Mouse (Mus musculus) midbrain, postnatal 0 days (tissue): ENCODE data around the gene Tbxa2r. TPM values are rescaled to one million over a fixed set of nuclear protein-coding genes. Genes with fewer than 3 reads are reported as not detected.

Source experiments
- ATAC-seq: fragments of 200-750 bp; cut with Nextera tagmentation; 2 replicates; pipeline ENCODE4 v1.8.0; 2017; ENCODE audit warnings: moderate number of reproducible peaks, mild to moderate bottlenecking, moderate TSS enrichment, moderate library complexity; ENCODE audit not compliant: low FRiP score
- DNase-seq: peaks from one replicate; pipeline ENCODE4 v3.0.0-alpha.2; 2015; ENCODE audit warnings: low spot score
- H3K27ac ChIP-seq: fragments of 300-500 bp; sonication (generic); 2 replicates; pipeline ENCODE4 v1.5.1; 2014; ENCODE audit warnings: low read depth, mild to moderate bottlenecking, low read length, mixed read lengths
- H3K27me3 ChIP-seq: fragments of 300-500 bp; sonication (generic); 2 replicates; pipeline ENCODE4 v1.6.1; 2014; ENCODE audit warnings: low read length, control low read depth, mixed read lengths; ENCODE audit not compliant: insufficient read depth
- H3K36me3 ChIP-seq: fragments of 300-500 bp; sonication (generic); 2 replicates; pipeline ENCODE4 v1.6.1; 2014; ENCODE audit warnings: low read length, control low read depth, mixed read lengths; ENCODE audit not compliant: insufficient read depth
- H3K4me1 ChIP-seq: fragments of 300-500 bp; sonication (generic); 2 replicates; pipeline ENCODE4 v1.6.1; 2014; ENCODE audit warnings: mild to moderate bottlenecking, control low read depth, antibody characterized with exemption, low read length, mixed read lengths; ENCODE audit not compliant: insufficient read depth
- H3K4me2 ChIP-seq: fragments of 300-500 bp; sonication (generic); 2 replicates; pipeline ENCODE4 v1.6.1; 2014; ENCODE audit warnings: low read depth, mild to moderate bottlenecking, low read length, mixed read lengths; ENCODE audit not compliant: poor library complexity, severe bottlenecking
- H3K4me3 ChIP-seq: fragments of 300-500 bp; sonication (generic); 2 replicates; pipeline ENCODE4 v1.5.1; 2014; ENCODE audit warnings: low read depth, mild to moderate bottlenecking, low read length, moderate library complexity
- H3K9ac ChIP-seq: fragments of 300-500 bp; sonication (generic); replicated peaks from 2 replicates; pipeline ENCODE4 v1.6.1; 2014; ENCODE audit warnings: mild to moderate bottlenecking, low read length, moderate library complexity, mixed read lengths; ENCODE audit not compliant: poor library complexity, severe bottlenecking
- H3K9me3 ChIP-seq: fragments of 300-500 bp; sonication (generic); 2 replicates; pipeline ENCODE4 v1.6.1; 2016; ENCODE audit warnings: low read length, control low read depth
- CTCF ChIP-seq: IDR thresholded peaks from 2 replicates; pipeline ENCODE4 v1.5.1; 2016; ENCODE audit warnings: antibody characterized with exemption, mild to moderate bottlenecking
- WGBS: fragments of 180-500 bp; shearing (Covaris S2); extraction: QIAGEN DNeasy Blood & Tissue Kit; methylation state at CpG from one replicate; pipeline ENCODE4 v1.1.7; 2014; 5-methylcytosine and 5-hydroxymethylcytosine counted together
- polyA plus RNA-seq: library from polyadenylated mRNA; unstranded; fragments of >200 nt; fragmentation: Nextera tagmentation; extraction: Ambion mirVana; gene quantifications from 2 replicates; pipeline ENCODE4 v1.2.1, GENCODE M21; 2015
- total RNA-seq: library from RNA; depleted of rRNA; stranded (reverse); fragments of >200 nt; gene quantifications from 2 replicates; pipeline ENCODE4 v1.2.3, GENCODE M21; 2014

The Tbxa2r gene
- total and polyA plus RNA-seq, 2 experiments from 2014 or later = 3.8 to 7.0 TPM

GRCm38 (mm10) chr10:81287513-81288157, 40.9 kb upstream of the Tbxa2r start:
- H3K4me2 ChIP-seq = no peak overlapping the region
- no peaks in the 10 kb centered on the region for H3K36me3 ChIP-seq
- H3K27ac ChIP-seq = no peak overlapping the region
- H3K4me1 ChIP-seq = no peaks in the 10 kb centered on the region
- H3K27me3 ChIP-seq = no peaks in the 10 kb centered on the region
- 65% methylated on average over 8 of the region's 8 CpGs for WGBS
- no peaks in the 10 kb centered on the region for H3K9me3 ChIP-seq
- TF ChIP-seq CTCF = peak; percentile 80
- no peak overlapping the region for H3K9ac ChIP-seq
- DNase-seq (no peak), ATAC-seq (no peak)
- no peak overlapping the region for H3K4me3 ChIP-seq

DNA sequence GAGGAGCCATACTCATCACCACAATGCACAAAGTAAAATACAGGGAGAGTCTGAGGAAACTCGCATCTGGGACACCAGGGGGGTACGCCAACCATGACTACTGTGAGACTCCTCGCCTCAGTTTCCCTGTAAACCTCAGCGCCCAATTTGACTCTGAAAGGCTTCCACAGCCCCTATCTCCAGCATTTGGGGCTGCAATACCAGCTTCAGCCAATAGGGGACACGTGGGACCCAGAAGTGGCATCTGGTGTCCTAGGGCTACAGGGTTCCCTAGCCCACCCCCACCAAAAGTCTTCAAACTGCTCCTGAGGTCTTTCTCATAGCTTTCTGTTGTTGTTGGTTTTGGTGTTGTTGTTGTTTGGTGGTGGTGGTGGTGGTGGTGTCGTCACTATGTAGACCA, 39.9 kb upstream of the Tbxa2r start:
- H3K4me3 ChIP-seq = no peak overlapping the region
- no peak for DNase-seq
- no peaks in the 10 kb centered on the region for H3K27me3 ChIP-seq
- no peaks in the 10 kb centered on the region for H3K9me3 ChIP-seq
- no peak overlapping the region for H3K9ac ChIP-seq
- H3K27ac ChIP-seq = no peak overlapping the region
- TF ChIP-seq CTCF = peak; percentile 62
- 0 out of 2 replicates have a peak, but pooled peaks cover under 1% of the 10 kb centered on the region for H3K4me1 ChIP-seq
- ATAC-seq = no peak
- no peaks in the 10 kb centered on the region for H3K36me3 ChIP-seq
- no peak overlapping the region for H3K4me2 ChIP-seq
- 42% methylated on average over 6 of the region's 6 CpGs for WGBS

DNA sequence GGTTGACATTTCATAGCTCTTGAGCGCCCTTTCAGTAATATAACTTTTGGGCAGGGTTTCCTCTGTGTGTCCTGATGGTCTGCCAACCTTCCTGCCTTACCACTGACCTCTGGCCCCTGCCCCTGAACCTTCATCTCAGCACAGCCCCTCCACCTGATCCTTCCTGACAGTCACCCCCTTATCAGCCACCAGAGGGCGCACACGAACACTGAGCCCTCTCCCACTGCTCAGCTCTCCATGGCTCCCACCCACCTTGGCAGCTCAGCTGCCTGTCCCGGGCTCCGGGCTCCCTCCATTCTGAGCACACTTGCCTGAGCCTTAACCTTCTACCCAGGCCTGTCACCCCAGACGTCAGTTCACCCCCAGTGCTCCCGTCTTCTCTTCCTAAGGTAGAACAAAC, 39.3 kb upstream of the Tbxa2r start:
- DNase-seq = peak; percentile 73
- Histone ChIP-seq H3K4me3 (no peak overlapping the region), H3K9ac (no peak overlapping the region), H3K4me1 (peaks cover 7% of the 10 kb centered on the region), H3K9me3 (no peaks in the 10 kb centered on the region), H3K4me2 (no peak overlapping the region), H3K27me3 (no peaks in the 10 kb centered on the region), H3K36me3 (no peaks in the 10 kb centered on the region), H3K27ac (no peak overlapping the region)
- TF ChIP-seq CTCF = peak; percentile 93
- 5% methylated on average over 7 of the region's 7 CpGs for WGBS
- no peak for ATAC-seq

GRCm38 (mm10) chr10:81289811-81290210, 38.7 kb upstream of the Tbxa2r start:
- Histone ChIP-seq H3K27ac (no peak overlapping the region), H3K27me3 (no peaks in the 10 kb centered on the region), H3K36me3 (no peaks in the 10 kb centered on the region), H3K4me3 (no peak overlapping the region), H3K9me3 (no peaks in the 10 kb centered on the region), H3K9ac (no peak overlapping the region), H3K4me2 (no peak overlapping the region), H3K4me1 (peaks cover 13% of the 10 kb centered on the region)
- DNase-seq (no peak), ATAC-seq (no peak)
- no peak for TF ChIP-seq CTCF
- WGBS = 60% methylated on average over 14 of the region's 14 CpGs

DNA sequence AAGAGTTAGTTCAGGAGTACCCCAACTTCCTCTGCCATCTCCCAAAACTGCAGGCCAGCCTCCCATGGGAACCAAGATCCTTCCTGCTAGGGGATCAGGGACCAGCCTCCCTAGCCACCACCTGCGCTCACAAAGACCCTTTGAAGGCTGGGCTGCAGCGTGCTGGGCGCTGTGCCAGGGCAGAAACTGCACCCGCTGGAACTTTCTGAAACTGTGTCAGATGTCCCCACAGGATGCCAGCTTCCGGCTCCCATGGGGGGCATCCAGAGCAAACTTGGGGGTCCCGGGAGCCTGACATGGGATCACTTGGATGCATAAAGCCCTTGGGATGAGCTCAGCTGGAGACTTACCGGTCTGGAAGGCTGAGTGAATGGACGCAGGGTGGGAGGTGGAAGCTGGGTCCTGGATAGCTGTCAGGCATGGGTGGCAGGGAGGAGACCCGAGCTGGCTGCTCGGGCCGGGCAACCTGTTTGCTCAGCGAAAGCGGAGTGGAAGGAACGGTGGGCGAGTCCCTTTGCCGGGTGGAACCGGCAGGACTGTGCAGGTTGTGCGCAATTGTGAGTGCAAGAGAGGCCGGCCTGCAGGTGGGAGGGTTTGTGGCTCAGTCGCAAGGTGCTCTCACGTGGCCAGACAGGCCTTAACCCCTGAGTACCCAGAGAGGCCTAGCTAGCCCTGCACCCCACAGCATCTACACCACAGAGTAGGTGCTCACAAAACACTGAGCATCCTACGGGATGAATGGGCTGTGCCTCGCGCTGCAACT, 37.7 kb upstream of the Tbxa2r start:
- Histone ChIP-seq H3K4me2 (peak overlapping the region; percentile 20; the same call in 1 of the 2 replicates), H3K9ac (no peak overlapping the region), H3K36me3 (no peaks in the 10 kb centered on the region), H3K27me3 (no peaks in the 10 kb centered on the region), H3K9me3 (no peaks in the 10 kb centered on the region), H3K4me3 (peak overlapping the region; percentile 11; the same call in 1 of the 2 replicates), H3K27ac (no peak overlapping the region), H3K4me1 (peaks cover 18% of the 10 kb centered on the region)
- WGBS = 17% methylated on average over 24 of the region's 24 CpGs
- DNase-seq (no peak), ATAC-seq (no peak)
- TF ChIP-seq CTCF = no peak

DNA sequence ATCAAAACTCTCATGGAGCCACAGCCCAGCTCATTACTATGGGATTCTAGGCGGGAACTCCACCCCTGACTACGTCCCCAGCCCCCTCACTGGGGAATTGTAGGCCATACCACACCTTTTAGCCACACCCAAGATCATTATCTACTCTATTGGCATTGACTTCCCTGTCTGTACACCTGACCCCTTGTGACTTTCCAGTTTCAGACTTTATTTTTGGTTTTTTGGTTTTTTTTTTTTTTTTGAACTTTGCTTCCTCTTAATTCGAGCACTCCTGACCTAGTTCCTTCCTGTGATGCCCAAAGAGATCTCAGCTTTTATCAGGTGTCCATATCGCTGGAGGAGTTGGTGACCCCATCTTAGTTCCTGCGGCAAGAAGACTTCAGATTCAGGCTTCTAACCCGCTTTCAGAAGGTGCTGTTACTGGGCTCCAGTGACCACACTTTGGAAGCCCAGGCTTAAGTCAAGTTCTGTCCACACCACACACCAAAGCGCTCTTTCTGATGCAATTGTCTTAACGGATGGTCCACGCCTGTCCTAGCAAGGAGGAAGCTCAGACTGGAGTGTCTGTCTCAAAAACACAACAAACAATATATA, 36.9 kb upstream of the Tbxa2r start, which contains the start of gene Tjp3:
Gene Tjp3, minus strand, starts transcription at position 71 of the 594 bp plus-strand sequence.
- H3K36me3 ChIP-seq = no peaks in the 10 kb centered on the region
- no peak for DNase-seq
- peak within 1 kb of the TSS; percentile 70; the same call in 1 of the 2 replicates for H3K4me3 ChIP-seq
- no peak for TF ChIP-seq CTCF
- peaks cover 18% of the 10 kb centered on the region for H3K4me1 ChIP-seq
- H3K27ac ChIP-seq = no peak within 1 kb of the TSS
- no peak within 1 kb of the TSS for H3K9ac ChIP-seq
- no peaks in the 10 kb centered on the region for H3K27me3 ChIP-seq
- no peaks in the 10 kb centered on the region for H3K9me3 ChIP-seq
- peak within 1 kb of the TSS; percentile 20; the same call in 1 of the 2 replicates for H3K4me2 ChIP-seq
- WGBS = 81% methylated on average over 9 of the region's 9 CpGs
- ATAC-seq = no peak
